Mouse (Mus musculus): ENCODE measurements around the gene Ush2a.

DNA sequence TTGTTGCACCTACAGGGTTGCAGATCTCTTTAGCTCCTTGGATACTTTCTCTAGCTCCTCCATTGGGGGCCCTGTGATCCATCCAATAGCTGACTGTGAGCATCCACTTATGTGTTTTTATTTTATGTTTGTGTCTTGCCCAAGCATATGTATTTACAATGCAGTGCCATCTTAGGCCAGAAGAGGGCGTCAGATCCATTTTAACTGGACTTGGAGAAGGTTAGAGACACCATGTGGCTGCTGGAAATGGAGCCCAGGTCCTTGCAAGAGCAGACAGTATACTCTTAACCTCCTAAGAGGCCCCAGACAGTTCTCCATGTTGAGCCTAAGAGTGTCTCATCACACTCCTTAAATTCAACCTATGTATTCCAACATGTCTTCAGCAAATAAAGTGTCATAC lies 281.5 kb downstream of the Ush2a start:
- no peak for TF ChIP-seq CTCF (IDR thresholded peaks at IDR 0.05)
- TF ChIP-seq POLR2A (IDR thresholded peaks at IDR 0.05; ENCODE audit: insufficient read depth, low read depth, low read length), result no peak
- no peak for TF ChIP-seq EP300 (IDR thresholded peaks at IDR 0.05; ENCODE audit: insufficient read depth, low read depth, low read length)
